Mouse (Mus musculus) thymus, adult 2 months (tissue): ENCODE results near the gene Aff3. TPM values are rescaled to one million over a fixed set of nuclear protein-coding genes. Genes with fewer than 3 reads are reported as not detected.

Experiments
- DNase-seq: peaks from one replicate; pipeline ENCODE4 v3.0.0; 2021
- H3K27ac ChIP-seq: fragments of 200-500 bp; 2 replicates; pipeline ENCODE4 v1.5.1; 2012; ENCODE audit warnings: low read length, control low read depth; ENCODE audit not compliant: control insufficient read depth, insufficient read depth
- H3K27me3 ChIP-seq: fragments of 200-500 bp; 2 replicates; pipeline ENCODE4 v1.6.1; 2012; ENCODE audit warnings: mild to moderate bottlenecking, low read length, moderate library complexity, mixed read lengths; ENCODE audit not compliant: control insufficient read depth, insufficient read depth
- H3K36me3 ChIP-seq: fragments of 200-500 bp; 2 replicates; pipeline ENCODE4 v1.6.1; 2012; ENCODE audit warnings: mild to moderate bottlenecking, low read length, moderate library complexity; ENCODE audit not compliant: control insufficient read depth, insufficient read depth
- H3K4me1 ChIP-seq: fragments of 200-500 bp; replicated peaks from 2 replicates; pipeline ENCODE4 v1.6.1; 2012; ENCODE audit warnings: low read length; ENCODE audit not compliant: control insufficient read depth, insufficient read depth
- H3K4me3 ChIP-seq: fragments of 200-500 bp; 2 replicates; pipeline ENCODE4 v1.5.1; 2012; ENCODE audit warnings: mild to moderate bottlenecking, low read length, control low read depth, moderate library complexity; ENCODE audit not compliant: control insufficient read depth, insufficient read depth
- CTCF ChIP-seq: fragments of 200-500 bp; IDR thresholded peaks from 2 replicates; pipeline ENCODE4 v1.5.1; 2012; ENCODE audit warnings: mild to moderate bottlenecking, control low read depth, low read length, moderate library complexity, borderline replicate concordance; ENCODE audit not compliant: control insufficient read depth, poor library complexity, insufficient read depth; ENCODE audit errors: extremely low read depth
- POLR2A ChIP-seq: fragments of 200-500 bp; IDR thresholded peaks from 2 replicates; pipeline ENCODE4 v1.6.1; 2012; ENCODE audit warnings: mild to moderate bottlenecking, low read length, control low read depth, moderate library complexity; ENCODE audit not compliant: control insufficient read depth, poor library complexity, insufficient read depth; ENCODE audit errors: extremely low read depth
- WGBS: fragments of 180-500 bp; shearing (Covaris S2); methylation state at CpG from one replicate; pipeline ENCODE4 v1.1.7; 2018; 5-methylcytosine and 5-hydroxymethylcytosine counted together
- polyA plus RNA-seq: library from polyadenylated mRNA; depleted of rRNA; stranded (reverse); fragments of >200 nt; gene quantifications from 2 replicates; pipeline ENCODE4 v1.2.3, GENCODE M21; 2012

Gene Aff3
- polyA plus RNA-seq, 1 experiment: 39.6 TPM

DNA sequence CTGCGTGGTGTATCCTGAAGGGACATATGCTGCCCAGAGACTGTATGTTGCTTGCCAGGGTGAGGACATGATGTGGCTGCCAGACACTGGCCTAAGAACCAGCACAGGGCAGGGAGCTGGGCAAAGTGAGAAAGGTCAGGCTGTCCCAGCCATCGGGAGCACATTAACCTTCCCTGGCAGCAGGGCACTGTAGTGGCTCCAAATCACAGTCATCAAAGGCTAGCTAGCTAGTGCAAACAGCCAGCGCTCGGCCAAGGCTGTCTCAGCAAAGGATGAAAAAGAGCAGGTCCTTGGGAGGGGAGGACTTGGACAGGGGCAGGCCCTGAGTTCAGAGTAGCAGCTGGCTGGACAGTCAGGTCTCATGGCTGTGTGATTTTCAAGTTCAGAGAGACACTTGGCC is 423.0 kb downstream of the Aff3 start:
- H3K27ac ChIP-seq: no peak overlapping the region
- no peaks in the 10 kb centered on the region; the same call in 1 of the 2 replicates for H3K36me3 ChIP-seq
- WGBS: 96% methylated on average over 4 of the region's 4 CpGs
- H3K27me3 ChIP-seq: no peaks in the 10 kb centered on the region
- TF ChIP-seq CTCF: no peak
- no peak for TF ChIP-seq POLR2A
- H3K4me3 ChIP-seq: no peak overlapping the region
- DNase-seq: no peak
- H3K4me1 ChIP-seq: no peaks in the 10 kb centered on the region

GRCm38 (mm10) chr1:38241221-38241666 is 423.5 kb downstream of the Aff3 start:
- H3K4me1 ChIP-seq: no peaks in the 10 kb centered on the region
- 98% methylated on average over 6 of the region's 6 CpGs for WGBS
- no peak for TF ChIP-seq POLR2A
- no peak for TF ChIP-seq CTCF
- no peak for DNase-seq
- H3K36me3 ChIP-seq: no peaks in the 10 kb centered on the region; the same call in 1 of the 2 replicates
- H3K4me3 ChIP-seq: no peak overlapping the region
- no peaks in the 10 kb centered on the region for H3K27me3 ChIP-seq
- no peak overlapping the region for H3K27ac ChIP-seq

- 94% methylated on average over 9 of the region's 9 CpGs for WGBS
- Histone ChIP-seq H3K4me3 (no peak overlapping the region), H3K27me3 (no peaks in the 10 kb centered on the region), H3K36me3 (no peaks in the 10 kb centered on the region; the same call in 1 of the 2 replicates), H3K4me1 (no peaks in the 10 kb centered on the region), H3K27ac (no peak overlapping the region)
- no peak for DNase-seq
- TF ChIP-seq CTCF: no peak
- TF ChIP-seq POLR2A: no peak
Observed at GRCm38 (mm10) chr1:38240438-38241220, 424.1 kb downstream of the Aff3 start.

DNA sequence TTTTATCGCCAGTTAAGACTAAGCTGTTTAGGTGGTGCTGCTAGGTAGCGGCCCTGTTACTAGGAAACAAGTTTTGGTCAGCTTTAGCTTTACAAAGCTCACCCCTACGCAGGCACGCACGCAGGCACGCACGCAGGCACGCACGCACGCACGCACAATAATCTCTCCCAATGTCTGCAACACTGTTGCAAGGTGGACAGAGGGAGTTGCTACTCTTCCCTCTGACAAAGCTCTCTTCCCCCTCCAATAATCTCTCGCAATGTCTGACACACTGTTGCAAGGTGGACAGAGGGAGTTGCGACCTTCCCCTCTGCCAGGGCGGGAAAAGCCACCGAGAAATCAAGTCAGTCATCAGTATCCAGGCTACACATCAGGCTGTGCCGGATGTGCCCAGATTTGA is 425.2 kb downstream of the Aff3 start:
- 98% methylated on average over 16 of the region's 16 CpGs for WGBS
- DNase-seq: no peak
- no peak overlapping the region for H3K27ac ChIP-seq
- no peaks in the 10 kb centered on the region for H3K36me3 ChIP-seq
- no peaks in the 10 kb centered on the region for H3K27me3 ChIP-seq
- no peak for TF ChIP-seq POLR2A
- TF ChIP-seq CTCF: no peak
- no peak overlapping the region for H3K4me3 ChIP-seq
- no peaks in the 10 kb centered on the region for H3K4me1 ChIP-seq

DNA sequence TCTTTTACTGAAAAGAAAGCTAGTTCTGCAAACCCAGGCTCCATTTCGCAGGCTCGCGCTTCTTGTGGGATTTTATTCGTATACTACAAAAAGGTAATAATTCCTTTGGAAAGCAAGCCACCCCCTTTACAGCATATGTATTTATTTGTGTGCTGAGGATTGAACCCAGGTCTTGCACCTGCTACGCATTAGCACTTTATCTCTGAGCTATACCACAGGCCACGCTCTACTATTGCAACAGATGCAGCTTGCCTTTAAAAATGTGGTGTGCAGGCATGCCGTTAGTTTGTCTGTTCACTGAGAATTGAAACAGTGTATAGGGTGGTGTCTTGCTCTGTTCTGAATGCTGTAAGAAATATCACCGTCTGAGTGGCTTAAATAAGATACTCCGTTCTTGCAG is 426.9 kb downstream of the Aff3 start:
- Histone ChIP-seq H3K27ac (no peak overlapping the region), H3K4me3 (no peak overlapping the region), H3K4me1 (no peaks in the 10 kb centered on the region), H3K36me3 (no peaks in the 10 kb centered on the region), H3K27me3 (no peaks in the 10 kb centered on the region)
- 96% methylated on average over 9 of the region's 9 CpGs for WGBS
- no peak for DNase-seq
- TF ChIP-seq POLR2A (no peak), CTCF (no peak)

DNA sequence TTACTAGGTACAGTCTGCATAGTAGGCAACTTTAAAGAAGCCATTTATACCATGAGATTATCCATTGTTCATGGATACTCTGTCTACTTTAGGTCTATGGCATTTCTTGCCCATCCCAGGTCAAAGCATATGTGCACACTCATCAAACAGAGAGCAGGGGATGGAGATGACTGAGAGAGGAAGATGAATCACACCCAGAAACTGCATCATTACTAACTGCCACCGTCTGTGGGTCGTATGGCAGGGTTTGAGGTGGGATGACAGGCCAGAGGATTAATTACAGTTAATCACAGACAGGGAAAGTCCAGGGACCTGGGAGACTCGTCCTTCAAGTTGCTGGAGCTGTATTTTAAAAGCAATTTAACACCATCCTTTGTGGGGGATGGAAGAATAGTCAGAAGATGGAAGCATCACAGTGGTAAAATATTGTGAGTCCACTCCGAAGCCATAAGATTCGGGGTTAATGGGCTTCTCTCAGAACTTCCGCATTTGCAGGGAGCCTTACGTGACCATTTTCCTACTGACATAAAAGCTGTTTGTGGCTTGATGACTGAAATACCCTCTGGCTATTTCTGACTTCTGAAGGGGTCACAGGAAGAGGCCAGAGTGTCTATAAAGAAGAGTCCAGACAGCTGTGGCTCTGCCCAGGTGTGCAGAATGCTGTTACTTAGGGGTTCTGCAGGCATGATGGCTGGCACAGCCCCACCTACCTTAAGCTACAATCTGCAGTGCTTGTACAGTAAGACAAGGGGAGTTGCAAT is 427.5 kb downstream of the Aff3 start:
- WGBS: 92% methylated on average over 7 of the region's 7 CpGs
- no peaks in the 10 kb centered on the region for H3K36me3 ChIP-seq
- H3K27ac ChIP-seq: no peak overlapping the region
- H3K4me3 ChIP-seq: no peak overlapping the region
- TF ChIP-seq CTCF: no peak
- no peak for TF ChIP-seq POLR2A
- no peaks in the 10 kb centered on the region for H3K4me1 ChIP-seq
- DNase-seq: no peak
- H3K27me3 ChIP-seq: no peaks in the 10 kb centered on the region

GRCm38 (mm10) chr1:38233121-38233520 is 431.6 kb downstream of the Aff3 start:
- H3K27ac ChIP-seq: no peak overlapping the region
- 97% methylated on average over 5 of the region's 5 CpGs for WGBS
- TF ChIP-seq CTCF: no peak
- no peak for TF ChIP-seq POLR2A

More at GRCm38 (mm10) chr1:38233121-38233520, 431.6 kb downstream of the Aff3 start:
- H3K36me3 ChIP-seq: no peaks in the 10 kb centered on the region
- H3K27me3 ChIP-seq: no peaks in the 10 kb centered on the region
- no peak for DNase-seq
- no peaks in the 10 kb centered on the region for H3K4me1 ChIP-seq
- no peak overlapping the region for H3K4me3 ChIP-seq
